Mouse (Mus musculus): ENCODE data around the gene Palm.

Palm gene

GRCm38 (mm10) chr10:79824413-79824812 lies 31.0 kb downstream of the Palm start:
- no peak for DNase-seq (ENCODE audit: low read depth, low spot score)

GRCm38 (mm10) chr10:79831583-79831982 lies 38.2 kb downstream of the Palm start:
- DNase-seq (ENCODE audit: low read depth, low spot score), result no peak

- DNase-seq (ENCODE audit: low read depth, low spot score), result no peak
Observed at GRCm38 (mm10) chr10:79832026-79832785, 38.8 kb downstream of the Palm start.

GRCm38 (mm10) chr10:79832786-79833181 lies 39.4 kb downstream of the Palm start:
- DNase-seq (ENCODE audit: low read depth, low spot score), result no peak

- DNase-seq (ENCODE audit: low read depth, low spot score), result peak; percentile 82
Observed at GRCm38 (mm10) chr10:79834769-79835398, 41.5 kb downstream of the Palm start.

- no peak for DNase-seq (ENCODE audit: low read depth, low spot score)
Observed at GRCm38 (mm10) chr10:79836918-79837317, 43.5 kb downstream of the Palm start.

- DNase-seq (ENCODE audit: low read depth, low spot score), result no peak
Observed at GRCm38 (mm10) chr10:79838151-79838550, 44.8 kb downstream of the Palm start.

- DNase-seq (ENCODE audit: low read depth, low spot score), result no peak
Observed at GRCm38 (mm10) chr10:79840091-79840490, 46.7 kb downstream of the Palm start.

GRCm38 (mm10) chr10:79840644-79841551 lies 47.5 kb downstream of the Palm start:
- peak; percentile 80 for DNase-seq (ENCODE audit: low read depth, low spot score)

- no peak for DNase-seq (ENCODE audit: low read depth, low spot score)
Observed at GRCm38 (mm10) chr10:79842322-79842721, 49.0 kb downstream of the Palm start.

- no peak for DNase-seq (ENCODE audit: low read depth, low spot score)
Observed at GRCm38 (mm10) chr10:79843476-79843875, 50.1 kb downstream of the Palm start.

- no peak for DNase-seq (ENCODE audit: low read depth, low spot score)
Observed at GRCm38 (mm10) chr10:79846553-79846952, 53.2 kb downstream of the Palm start.

GRCm38 (mm10) chr10:79849941-79850628 lies 56.7 kb downstream of the Palm start:
- no peak for DNase-seq (ENCODE audit: low read depth, low spot score)

GRCm38 (mm10) chr10:79851653-79852052 lies 58.3 kb downstream of the Palm start:
- DNase-seq (ENCODE audit: low read depth, low spot score), result no peak

GRCm38 (mm10) chr10:79852107-79852789 lies 58.9 kb downstream of the Palm start:
- no peak for DNase-seq (ENCODE audit: low read depth, low spot score)

- DNase-seq (ENCODE audit: low read depth, low spot score), result no peak
Observed at GRCm38 (mm10) chr10:79852827-79853226, 59.5 kb downstream of the Palm start.

- DNase-seq (ENCODE audit: low read depth, low spot score), result peak; percentile 63
Observed at GRCm38 (mm10) chr10:79853392-79853791, 60.0 kb downstream of the Palm start.

- DNase-seq (ENCODE audit: low read depth, low spot score), result peak; percentile 100
Observed at GRCm38 (mm10) chr10:79853860-79854795, 60.8 kb downstream of the Palm start, which contains the start of gene Ptbp1. Ptbp1 (plus strand) TSS chr10:79854427.

- DNase-seq (ENCODE audit: low read depth, low spot score), result peak; percentile 72
Observed at GRCm38 (mm10) chr10:79854801-79855541, 61.6 kb downstream of the Palm start.
